Mouse (Mus musculus): ENCODE data around the gene Strn3. TPM values are rescaled to one million over a fixed set of nuclear protein-coding genes. Genes with fewer than 3 reads are reported as not detected.
"Not testable (repeated sequence)": the region's sequence is repeated elsewhere in the genome, so short reads cannot be mapped to it uniquely, and the experiment has no call there.

Strn3 gene
- polyA plus RNA-seq, 1 experiment from 2014 or later = 40.8 TPM

GRCm38 (mm10) chr12:51690893-51691844, 528 bp downstream of the Strn3 start, which contains the start of gene Ap4s1:
Ap4s1 (plus strand) TSS chr12:51691033.
- no peaks in the 10 kb centered on the region for H3K9me3 ChIP-seq
- peak within 1 kb of the TSS; percentile 97 for H3K4me3 ChIP-seq
- peak within 1 kb of the TSS; percentile 100 for H3K27ac ChIP-seq
- H3K4me1 ChIP-seq = peaks cover 32% of the 10 kb centered on the region
- DNase-seq (ENCODE audit: extremely low spot score, low spot score) = peak; percentile 82
- under 1% methylated on average over 103 of the region's 108 CpGs for WGBS
- 0 out of 2 replicates have a peak, but pooled peaks cover 5% of the 10 kb centered on the region for H3K36me3 ChIP-seq (replicated peaks)
- no peaks in the 10 kb centered on the region for H3K27me3 ChIP-seq (ENCODE audit: poor library complexity, severe bottlenecking)

GRCm38 (mm10) chr12:51688546-51688945, 3.2 kb downstream of the Strn3 start:
- Histone ChIP-seq H3K9me3 (no peaks in the 10 kb centered on the region), H3K4me1 (peaks cover 26% of the 10 kb centered on the region), H3K27ac (no peak overlapping the region), H3K27me3 (ENCODE audit: poor library complexity, severe bottlenecking) (no peaks in the 10 kb centered on the region), H3K4me3 (no peak overlapping the region), H3K36me3 (replicated peaks) (peaks cover 12% of the 10 kb centered on the region)
- WGBS = 91% methylated on average over 2 of the region's 2 CpGs
- DNase-seq (ENCODE audit: extremely low spot score, low spot score) = no peak

- Histone ChIP-seq H3K4me3 (no peak overlapping the region), H3K36me3 (replicated peaks) (peaks cover 15% of the 10 kb centered on the region), H3K4me1 (no peaks in the 10 kb centered on the region), H3K27ac (no peak overlapping the region), H3K9me3 (no peaks in the 10 kb centered on the region), H3K27me3 (ENCODE audit: poor library complexity, severe bottlenecking) (no peaks in the 10 kb centered on the region)
- no peak for DNase-seq (ENCODE audit: extremely low spot score, low spot score)
- 83% methylated on average over 1 of the region's 1 CpGs for WGBS
Measured at GRCm38 (mm10) chr12:51678844-51679243, 12.9 kb downstream of the Strn3 start.

- Histone ChIP-seq H3K9me3 (no peaks in the 10 kb centered on the region), H3K36me3 (replicated peaks) (0 out of 2 replicates have a peak, but pooled peaks cover 2% of the 10 kb centered on the region), H3K27me3 (ENCODE audit: poor library complexity, severe bottlenecking) (no peaks in the 10 kb centered on the region), H3K27ac (no peak overlapping the region), H3K4me3 (no peak overlapping the region), H3K4me1 (peaks cover 8% of the 10 kb centered on the region; the same call in 1 of the 2 replicates)
- WGBS = 79% methylated on average over 2 of the region's 2 CpGs
- DNase-seq (ENCODE audit: extremely low spot score, low spot score) = no peak
Measured at GRCm38 (mm10) chr12:51676442-51676841, 15.3 kb downstream of the Strn3 start.

GRCm38 (mm10) chr12:51673270-51673669, 18.4 kb downstream of the Strn3 start:
- Histone ChIP-seq H3K9me3 (no peaks in the 10 kb centered on the region), H3K4me1 (peaks cover 11% of the 10 kb centered on the region; the same call in 1 of the 2 replicates), H3K4me3 (no peak overlapping the region), H3K27me3 (ENCODE audit: poor library complexity, severe bottlenecking) (no peaks in the 10 kb centered on the region), H3K27ac (no peak overlapping the region), H3K36me3 (replicated peaks) (no peaks in the 10 kb centered on the region)
- no peak for DNase-seq (ENCODE audit: extremely low spot score, low spot score)
- WGBS = 74% methylated on average over 4 of the region's 4 CpGs

GRCm38 (mm10) chr12:51671231-51671891, 20.3 kb downstream of the Strn3 start:
- peaks cover 11% of the 10 kb centered on the region; the same call in 1 of the 2 replicates for H3K4me1 ChIP-seq
- H3K27ac ChIP-seq = no peak overlapping the region
- DNase-seq (ENCODE audit: extremely low spot score, low spot score) = no peak
- H3K36me3 ChIP-seq (replicated peaks) = 0 out of 2 replicates have a peak, but pooled peaks cover 2% of the 10 kb centered on the region
- no peak overlapping the region for H3K4me3 ChIP-seq
- WGBS = 30% methylated on average over 5 of the region's 5 CpGs
- H3K27me3 ChIP-seq (ENCODE audit: poor library complexity, severe bottlenecking) = no peaks in the 10 kb centered on the region
- no peaks in the 10 kb centered on the region for H3K9me3 ChIP-seq

GRCm38 (mm10) chr12:51666708-51667430, 24.8 kb downstream of the Strn3 start:
- Histone ChIP-seq H3K9me3 (no peaks in the 10 kb centered on the region), H3K4me3 (no peak overlapping the region), H3K27me3 (ENCODE audit: poor library complexity, severe bottlenecking) (no peaks in the 10 kb centered on the region), H3K4me1 (peaks cover 21% of the 10 kb centered on the region), H3K36me3 (replicated peaks) (0 out of 2 replicates have a peak, but pooled peaks cover 2% of the 10 kb centered on the region), H3K27ac (no peak overlapping the region)
- 82% methylated on average over 4 of the region's 4 CpGs for whole genome bisulfite sequencing
- no peak for DNase-seq (ENCODE audit: extremely low spot score, low spot score)

- no peak overlapping the region for H3K4me3 ChIP-seq
- DNase-seq (ENCODE audit: extremely low spot score, low spot score) = no peak
- peaks cover 16% of the 10 kb centered on the region for H3K4me1 ChIP-seq
- no peak overlapping the region for H3K27ac ChIP-seq
- 0 out of 2 replicates have a peak, but pooled peaks cover 2% of the 10 kb centered on the region for H3K36me3 ChIP-seq (replicated peaks)
- H3K9me3 ChIP-seq = no peaks in the 10 kb centered on the region
- H3K27me3 ChIP-seq (ENCODE audit: poor library complexity, severe bottlenecking) = no peaks in the 10 kb centered on the region
Measured at GRCm38 (mm10) chr12:51663908-51664307, 27.8 kb downstream of the Strn3 start.

GRCm38 (mm10) chr12:51663011-51663410, 28.7 kb downstream of the Strn3 start:
- H3K27me3 ChIP-seq (ENCODE audit: poor library complexity, severe bottlenecking) = no peaks in the 10 kb centered on the region
- no peak for DNase-seq (ENCODE audit: extremely low spot score, low spot score)
- H3K4me1 ChIP-seq = peaks cover 16% of the 10 kb centered on the region
- H3K9me3 ChIP-seq = no peaks in the 10 kb centered on the region
- no peak overlapping the region for H3K4me3 ChIP-seq
- H3K27ac ChIP-seq = no peak overlapping the region
- no peaks in the 10 kb centered on the region for H3K36me3 ChIP-seq (replicated peaks)

- no peak for DNase-seq (ENCODE audit: extremely low spot score, low spot score)
- Histone ChIP-seq H3K9me3 (no peaks in the 10 kb centered on the region), H3K4me1 (no peaks in the 10 kb centered on the region), H3K36me3 (replicated peaks) (peaks cover 41% of the 10 kb centered on the region), H3K27me3 (ENCODE audit: poor library complexity, severe bottlenecking) (no peaks in the 10 kb centered on the region), H3K4me3 (no peak overlapping the region), H3K27ac (no peak overlapping the region)
- 90% methylated on average over 1 of the region's 1 CpGs for WGBS
Measured at GRCm38 (mm10) chr12:51655944-51656465, 35.7 kb downstream of the Strn3 start.

GRCm38 (mm10) chr12:51649401-51649800, 42.3 kb downstream of the Strn3 start:
- H3K36me3 ChIP-seq (replicated peaks) = peaks cover 80% of the 10 kb centered on the region
- DNase-seq (ENCODE audit: extremely low spot score, low spot score); H3K4me3 ChIP-seq; H3K4me1 ChIP-seq; H3K9me3 ChIP-seq; H3K27me3 ChIP-seq (ENCODE audit: poor library complexity, severe bottlenecking); H3K27ac ChIP-seq: not testable (repeated sequence)

- H3K4me3 ChIP-seq = no peak overlapping the region
- H3K27ac ChIP-seq = no peak overlapping the region
- no peaks in the 10 kb centered on the region for H3K27me3 ChIP-seq (ENCODE audit: poor library complexity, severe bottlenecking)
- no peaks in the 10 kb centered on the region for H3K4me1 ChIP-seq
- H3K36me3 ChIP-seq (replicated peaks) = peaks cover 44% of the 10 kb centered on the region
- WGBS = 81% methylated on average over 6 of the region's 6 CpGs
- no peak for DNase-seq (ENCODE audit: extremely low spot score, low spot score)
- H3K9me3 ChIP-seq = no peaks in the 10 kb centered on the region
Measured at GRCm38 (mm10) chr12:51641871-51642270, 49.8 kb downstream of the Strn3 start.

All from forebrain, embryonic 10.5 days (tissue).